Mouse (Mus musculus) ES-E14 (cell line): ENCODE measurements around the gene Zfand3. TPM values are rescaled to one million over a fixed set of nuclear protein-coding genes. Genes with fewer than 3 reads are reported as not detected.

Experiments
- DNase-seq: peaks from one replicate; pipeline ENCODE4 v3.0.0-alpha.2; 2013; ENCODE audit warnings: low read depth, low spot score
- H3K27ac ChIP-seq: 2 replicates; pipeline ENCODE4 v1.5.1; 2012; ENCODE audit warnings: low read depth, mild to moderate bottlenecking, low read length, moderate library complexity, mixed read lengths; ENCODE audit not compliant: poor library complexity, insufficient read depth, severe bottlenecking
- H3K36me3 ChIP-seq: 2 replicates; pipeline ENCODE4 v1.6.1; 2012; ENCODE audit warnings: mild to moderate bottlenecking, low read length, moderate library complexity, mixed read lengths; ENCODE audit not compliant: control insufficient read depth, poor library complexity, insufficient read depth, severe bottlenecking
- H3K4me1 ChIP-seq, 2 experiments: fragments of 150-350 bp in 1 of 2; sonication (generic) in 1 of 2; 2 replicates each; pipeline ENCODE4 v1.6.1; 2012; ENCODE audit warnings: low read length in 2 of 2, mild to moderate bottlenecking in 1 of 2, mixed read lengths in 1 of 2; ENCODE audit not compliant: control insufficient read depth in 2 of 2, insufficient read depth in 2 of 2, poor library complexity in 1 of 2
- H3K4me3 ChIP-seq, 2 experiments: fragments of 150-350 bp in 1 of 2; sonication (generic) in 1 of 2; 2 replicates each; pipeline ENCODE4 v1.5.1; 2012; ENCODE audit warnings: low read length in 2 of 2, low read depth in 1 of 2, mild to moderate bottlenecking in 1 of 2, mixed read lengths in 1 of 2; ENCODE audit not compliant: insufficient read depth in 1 of 2, poor library complexity in 1 of 2, severe bottlenecking in 1 of 2
- H3K9ac ChIP-seq: 2 replicates; pipeline ENCODE4 v1.6.1; 2012; ENCODE audit warnings: low read depth, mild to moderate bottlenecking, low read length, mixed read lengths; ENCODE audit not compliant: poor library complexity, insufficient read depth, severe bottlenecking
- H3K9me3 ChIP-seq: fragments of 150-350 bp; sonication (generic); 2 replicates; pipeline ENCODE4 v1.6.1; 2012; ENCODE audit warnings: low read depth, mild to moderate bottlenecking, low read length; ENCODE audit not compliant: control insufficient read depth, insufficient read depth
- CHD2 ChIP-seq: IDR thresholded peaks from 2 replicates; pipeline ENCODE4 v1.6.1; 2014; ENCODE audit warnings: mild to moderate bottlenecking, low read depth, low read length, inconsistent platforms
- HCFC1 ChIP-seq: IDR thresholded peaks from 2 replicates; pipeline ENCODE4 v1.6.1; 2012; ENCODE audit warnings: low read length, inconsistent platforms, borderline replicate concordance; ENCODE audit not compliant: insufficient read depth
- MAFK ChIP-seq: IDR thresholded peaks from 2 replicates; pipeline ENCODE4 v1.6.1; 2014; ENCODE audit warnings: mild to moderate bottlenecking, low read depth, low read length, inconsistent platforms; ENCODE audit not compliant: insufficient read depth
- ZC3H11A ChIP-seq: IDR thresholded peaks from 2 replicates; pipeline ENCODE4 v1.6.1; 2012; ENCODE audit warnings: low read depth, mild to moderate bottlenecking, inconsistent platforms, low read length, borderline replicate concordance
- ZNF384 ChIP-seq: IDR thresholded peaks from 2 replicates; pipeline ENCODE4 v1.6.1; 2012; ENCODE audit warnings: low read depth, low read length, inconsistent platforms
- in situ Hi-C, 2 experiments: fragments of 600-800 bp; cut with MboI; formaldehyde crosslinking; loops; one replicate each; pipeline ENCODE4 v1.15.1; 2025; ENCODE audit warnings: low sequenced_read_pairs in 2 of 2, inconsistent platforms in 1 of 2; ENCODE audit not compliant: unreplicated experiment in 2 of 2
- total RNA-seq: library from RNA; depleted of rRNA; stranded (reverse); fragments of 300-350 nt; gene quantifications from 2 replicates; pipeline ENCODE4 v1.2.3, GENCODE M21; 2012

Gene Zfand3
- total RNA-seq, 1 experiment = 43.3 TPM

DNA sequence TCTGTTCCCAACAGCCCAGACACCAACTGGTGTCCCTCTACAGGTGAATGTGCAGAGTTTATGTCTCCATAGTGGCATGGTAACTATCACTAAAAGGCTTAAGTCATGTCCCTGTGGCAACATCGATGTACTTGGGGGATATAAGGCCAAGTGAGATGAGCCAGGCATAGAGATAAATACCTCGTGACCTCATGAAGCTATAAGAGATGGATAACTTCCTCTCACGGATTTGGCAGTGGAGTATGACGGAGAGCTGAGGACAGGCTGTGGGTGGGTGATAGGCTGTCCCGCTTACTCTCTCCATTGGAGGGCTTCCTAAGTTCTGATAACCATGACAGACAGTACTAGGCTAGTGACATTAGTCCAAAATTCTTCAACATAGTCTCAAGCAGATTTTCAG lies 208.8 kb downstream of the Zfand3 start:
- Histone ChIP-seq H3K4me1 (no peaks in the 10 kb centered on the region), H3K4me3 (no peak overlapping the region), H3K36me3 (peaks cover 8% of the 10 kb centered on the region; the same call in 1 of the 2 replicates), H3K9me3 (no peaks in the 10 kb centered on the region), H3K27ac (no peak overlapping the region), H3K9ac (no peak overlapping the region)
- no peak for DNase-seq
- in situ Hi-C loops = no loop called here
- TF ChIP-seq CHD2 (no peak), HCFC1 (no peak), MAFK (no peak), ZNF384 (no peak)

DNA sequence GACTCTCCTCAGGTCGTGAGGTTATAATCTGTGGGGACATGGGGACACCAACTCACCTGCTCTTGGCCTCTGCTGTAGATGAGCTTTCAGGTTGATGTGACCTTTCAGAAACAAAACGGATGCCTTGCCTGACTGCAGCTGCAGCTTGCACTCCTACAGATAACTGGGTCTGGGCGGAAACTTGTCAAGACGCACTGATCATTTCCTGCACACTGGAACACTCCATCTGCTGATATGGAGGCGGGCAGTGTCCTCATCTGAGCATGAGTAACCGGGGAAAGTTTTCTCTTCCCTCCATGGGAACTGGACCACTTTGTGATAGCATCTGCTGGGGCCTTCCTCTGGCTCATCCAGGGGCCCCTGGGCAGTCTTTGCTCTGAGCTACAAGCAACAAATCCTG lies 209.9 kb downstream of the Zfand3 start:
- in situ Hi-C loops = no loop called here
- TF ChIP-seq CHD2 (no peak), ZC3H11A (no peak), MAFK (no peak), HCFC1 (no peak), ZNF384 (no peak)
- Histone ChIP-seq H3K27ac (no peak overlapping the region), H3K36me3 (peaks cover 12% of the 10 kb centered on the region; the same call in 1 of the 2 replicates), H3K9me3 (no peaks in the 10 kb centered on the region), H3K4me3 (no peak overlapping the region), H3K4me1 (no peaks in the 10 kb centered on the region), H3K9ac (no peak overlapping the region)
- no peak for DNase-seq

DNA sequence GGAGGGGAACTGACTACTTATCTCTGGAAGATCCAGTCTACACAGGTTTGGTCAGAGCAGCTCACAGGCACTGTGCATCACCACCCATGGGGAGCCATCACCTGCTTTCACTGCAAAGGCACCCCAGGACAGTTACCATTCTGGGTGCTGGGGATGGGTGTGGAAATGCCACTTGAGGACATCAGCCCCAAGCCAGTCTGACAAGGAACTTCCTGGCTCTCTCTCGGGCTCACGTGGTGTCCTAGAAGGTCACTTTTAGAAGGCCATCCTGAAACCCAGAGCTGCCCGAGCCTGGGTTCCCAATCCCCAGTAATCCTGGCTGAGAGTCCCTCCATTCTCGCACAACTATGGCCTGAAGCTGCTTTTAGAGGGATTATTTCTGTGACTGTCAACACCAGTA lies 211.2 kb downstream of the Zfand3 start:
- Histone ChIP-seq H3K4me3 (no peak overlapping the region), H3K4me1 (no peaks in the 10 kb centered on the region), H3K36me3 (peaks cover 12% of the 10 kb centered on the region; the same call in 1 of the 2 replicates), H3K9ac (no peak overlapping the region), H3K27ac (no peak overlapping the region), H3K9me3 (no peaks in the 10 kb centered on the region)
- in situ Hi-C loops = no loop called here
- TF ChIP-seq CHD2 = no peak
- no peak for DNase-seq

DNA sequence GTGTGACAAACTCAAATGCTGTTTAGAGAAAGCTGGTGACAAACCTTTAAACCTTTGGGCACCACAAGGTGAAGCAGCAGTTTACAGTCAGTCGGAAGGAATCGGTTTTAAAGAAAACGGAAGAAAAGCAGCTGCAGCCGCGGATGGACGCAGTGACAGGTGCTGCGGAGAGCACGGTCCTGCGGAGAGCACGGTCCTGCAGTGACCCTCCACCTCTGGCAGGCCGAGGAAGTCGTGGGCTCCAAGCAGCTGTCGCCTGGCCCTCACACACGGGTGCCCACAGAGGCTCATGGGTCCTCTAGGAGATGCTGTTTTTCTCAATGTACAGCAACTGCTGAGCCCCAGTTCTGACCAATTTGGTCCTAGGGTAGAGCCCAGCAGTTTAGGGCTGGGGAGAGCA lies 217.1 kb downstream of the Zfand3 start:
- Histone ChIP-seq H3K4me3 (no peak overlapping the region), H3K4me1 (peaks cover 0 to 6% of the 10 kb centered on the region in 2 experiments; a peak in 1 of 4 replicates), H3K27ac (no peak overlapping the region), H3K9ac (no peak overlapping the region), H3K9me3 (no peaks in the 10 kb centered on the region), H3K36me3 (peaks cover 9% of the 10 kb centered on the region; the same call in 1 of the 2 replicates)
- TF ChIP-seq CHD2 (no peak), ZNF384 (no peak), MAFK (no peak), HCFC1 (no peak), ZC3H11A (no peak)
- in situ Hi-C loops = no loop called here
- DNase-seq = no peak

DNA sequence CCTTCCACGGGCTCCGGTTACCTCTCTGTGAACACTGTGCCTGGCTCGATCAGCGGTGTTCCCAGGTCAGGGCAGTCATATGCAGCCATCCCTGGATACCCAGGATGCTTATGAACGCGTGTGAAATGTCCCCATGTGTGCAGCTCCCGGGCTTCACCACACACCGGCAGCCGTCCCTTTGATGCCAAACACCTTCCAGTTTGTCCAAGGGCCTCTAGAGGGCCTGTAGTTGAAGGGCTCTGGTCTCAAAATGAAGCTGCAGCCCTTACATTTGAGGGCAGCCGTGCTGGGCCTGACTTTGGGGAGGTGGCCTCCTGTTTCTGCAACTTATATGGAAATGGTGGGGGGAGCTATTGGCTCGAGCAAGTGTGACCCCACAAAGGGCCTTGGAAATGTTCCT lies 217.8 kb downstream of the Zfand3 start:
- TF ChIP-seq MAFK (no peak), CHD2 (no peak), ZNF384 (no peak), ZC3H11A (no peak), HCFC1 (no peak)
- in situ Hi-C loops = no loop called here
- peaks cover 0 to 6% of the 10 kb centered on the region in 2 experiments; a peak in 1 of 4 replicates for H3K4me1 ChIP-seq

More for the DNA sequence above, 217.8 kb downstream of the Zfand3 start:
- Histone ChIP-seq H3K27ac (no peak overlapping the region), H3K36me3 (peaks cover 9% of the 10 kb centered on the region; the same call in 1 of the 2 replicates), H3K9ac (no peak overlapping the region), H3K4me3 (no peak overlapping the region), H3K9me3 (no peaks in the 10 kb centered on the region)
- no peak for DNase-seq
